ENCODE assay signal across 21 mouse cellular contexts in the genomic region with DNA sequence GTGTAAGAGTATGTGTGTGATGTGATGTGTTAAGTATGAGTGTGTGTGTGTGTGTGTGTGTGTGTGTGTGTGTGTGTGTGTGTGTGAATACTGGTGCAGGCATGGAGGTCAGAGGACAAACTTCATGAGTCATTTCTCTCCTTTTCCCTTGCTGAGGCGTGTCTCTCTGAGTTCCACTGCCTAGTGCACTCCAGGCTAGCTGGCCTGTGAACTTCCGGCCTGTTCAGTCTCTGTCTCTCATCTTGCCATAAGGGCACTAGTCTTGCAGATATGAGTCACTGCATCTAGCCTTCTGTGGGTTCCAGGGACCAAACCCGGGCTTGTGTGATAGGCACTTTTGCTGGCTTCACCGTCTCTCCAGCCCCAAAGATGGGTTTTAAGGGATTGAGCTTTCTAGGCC.
DNase-seq lines count a peak whose midpoint lies in the region; ATAC-seq and TF ChIP-seq lines count a peak whose summit lies in the region.
"Had no signal": no experiment of that assay in that cellular context is flagged by ENCODE, and none has a peak within 500 bp of the region (broad histone marks: within the 10 kb centered on the region; RNA-seq: fewer than 3 reads in every experiment).

No protein-coding gene starts in this region.

- no peak for TF ChIP-seq CTCF in intestine, postnatal 0 days (IDR thresholded peaks at IDR 0.05; ENCODE audit: low read depth)

- DNase-seq in heart, embryonic 10.5 days (ENCODE audit: low spot score): peak; percentile 74
- no peak for DNase-seq in heart, postnatal 4 days
- no peak for DNase-seq in liver, embryonic 13.5 days
- no peak for DNase-seq in liver
- DNase-seq in 416B (ENCODE audit: low read depth): peak; percentile 77
- DNase-seq in embryonic facial prominence, embryonic 10.5 days (ENCODE audit: low spot score): no peak
- DNase-seq: adrenal gland, postnatal 36 days; cerebellum, adult 2 months; gastrocnemius, postnatal 14 days; kidney, adult 11 months; lung, postnatal 14 days; right cerebral cortex, postnatal 25 days had no signal

- H3K4me1 ChIP-seq in heart, embryonic 10.5 days: peaks cover 78% of the 10 kb centered on the region
- H3K4me1 ChIP-seq in liver, embryonic 13.5 days (replicated peaks): peaks cover 48% of the 10 kb centered on the region
- peaks cover 83% of the 10 kb centered on the region for H3K4me1 ChIP-seq in embryonic facial prominence, embryonic 10.5 days
- peaks cover 5% of the 10 kb centered on the region for H3K4me1 ChIP-seq in intestine, postnatal 0 days (replicated peaks; ENCODE audit: control insufficient read depth, insufficient read depth, low read length)

- H3K4me2 ChIP-seq in liver, embryonic 13.5 days: no peak overlapping the region
- no peak overlapping the region for H3K4me2 ChIP-seq in intestine, postnatal 0 days (replicated peaks; ENCODE audit: low read depth)
- H3K4me2 ChIP-seq: forebrain, embryonic 13.5 days; stomach, embryonic 15.5 days had no signal

- H3K36me3 ChIP-seq in heart, embryonic 10.5 days: 0 out of 2 replicates have a peak, but pooled peaks cover 6% of the 10 kb centered on the region
- no peaks in the 10 kb centered on the region for H3K36me3 ChIP-seq in liver, embryonic 13.5 days
- H3K36me3 ChIP-seq in embryonic facial prominence, embryonic 10.5 days (replicated peaks): peaks cover 15% of the 10 kb centered on the region
- H3K36me3 ChIP-seq in intestine, postnatal 0 days (ENCODE audit: control insufficient read depth, insufficient read depth): no peaks in the 10 kb centered on the region
- H3K36me3 ChIP-seq: hindbrain, embryonic 10.5 days; stomach, embryonic 15.5 days had no signal

- H3K27me3 ChIP-seq in heart, embryonic 10.5 days (ENCODE audit: insufficient read depth, poor library complexity, severe bottlenecking): no peaks in the 10 kb centered on the region
- peaks cover 3% of the 10 kb centered on the region; the same call in 1 of the 2 replicates for H3K27me3 ChIP-seq in liver, embryonic 13.5 days
- no peaks in the 10 kb centered on the region for H3K27me3 ChIP-seq in embryonic facial prominence, embryonic 10.5 days (replicated peaks; ENCODE audit: low read depth, poor library complexity, severe bottlenecking)
- H3K27me3 ChIP-seq in intestine, postnatal 0 days (replicated peaks; ENCODE audit: control insufficient read depth, insufficient read depth, low read length): no peaks in the 10 kb centered on the region
- H3K27me3 ChIP-seq: forebrain, embryonic 13.5 days; stomach, embryonic 15.5 days had no signal

- ATAC-seq in liver, embryonic 13.5 days (ENCODE audit: low read depth): no peak
- no peak for ATAC-seq in cerebellum, adult (ENCODE audit: insufficient number of reproducible peaks, low FRiP score, low TSS enrichment)
- no peak for ATAC-seq in intestine, postnatal 0 days
- ATAC-seq: forebrain, embryonic 13.5 days; hindbrain, postnatal 0 days had no signal

- no peaks in the 10 kb centered on the region for H3K9me3 ChIP-seq in heart, embryonic 10.5 days
- no peaks in the 10 kb centered on the region for H3K9me3 ChIP-seq in liver, embryonic 13.5 days (replicated peaks)
- H3K9me3 ChIP-seq in embryonic facial prominence, embryonic 10.5 days: no peaks in the 10 kb centered on the region
- no peaks in the 10 kb centered on the region for H3K9me3 ChIP-seq in intestine, postnatal 0 days (ENCODE audit: control insufficient read depth)
- H3K9me3 ChIP-seq: forebrain, embryonic 13.5 days; hindbrain, embryonic 10.5 days; megakaryocyte, embryonic 14.5 days; stomach, embryonic 15.5 days had no signal

- WGBS in heart, embryonic 10.5 days: 65% methylated on average over 3 of the region's 4 CpGs
- 54% methylated on average over 4 of the region's 4 CpGs for WGBS in liver, embryonic 13.5 days (ENCODE audit: insufficient replicate concordance)
- WGBS in embryonic facial prominence, embryonic 10.5 days: 79% methylated on average over 4 of the region's 4 CpGs
- 73% methylated on average over 4 of the region's 4 CpGs for WGBS in intestine, postnatal 0 days

- H3K27ac ChIP-seq in heart, embryonic 10.5 days: peak overlapping the region; percentile 76
- peak overlapping the region; percentile 10; the same call in 1 of the 2 replicates for H3K27ac ChIP-seq in liver, embryonic 13.5 days
- H3K27ac ChIP-seq in embryonic facial prominence, embryonic 10.5 days (replicated peaks): peak overlapping the region; percentile 30; the same call in 1 of the 2 replicates
- no peak overlapping the region for H3K27ac ChIP-seq in intestine, postnatal 0 days (ENCODE audit: low read depth, low read length)
- H3K27ac ChIP-seq: forebrain, embryonic 13.5 days; hindbrain, embryonic 10.5 days; hindbrain, postnatal 0 days; kidney, postnatal 0 days; liver, embryonic 14.5 days; stomach, embryonic 15.5 days had no signal

- H3K4me3 ChIP-seq in heart, embryonic 10.5 days: no peak overlapping the region
- H3K4me3 ChIP-seq in liver, embryonic 13.5 days (replicated peaks): no peak overlapping the region
- H3K4me3 ChIP-seq in embryonic facial prominence, embryonic 10.5 days: no peak overlapping the region
- H3K4me3 ChIP-seq in intestine, postnatal 0 days (ENCODE audit: low read depth, low read length): no peak overlapping the region
- H3K4me3 ChIP-seq: forebrain, embryonic 13.5 days; hindbrain, embryonic 10.5 days; megakaryocyte, embryonic 14.5 days; stomach, embryonic 15.5 days had no signal

- H3K9ac ChIP-seq in liver, embryonic 13.5 days: no peak overlapping the region
- no peak overlapping the region for H3K9ac ChIP-seq in intestine, postnatal 0 days (ENCODE audit: low read depth, low read length)
- H3K9ac ChIP-seq: forebrain, embryonic 13.5 days; liver, embryonic 14.5 days; stomach, embryonic 15.5 days had no signal

Comparison
In these comparisons a context has a peak if more than half of its experiments do, and no peak if none do; other contexts are left out.
1. DNase-seq: peak in heart, embryonic 10.5 days (single experiment) and 416B (single experiment); none in heart, postnatal 4 days (single experiment), liver, embryonic 13.5 days (single experiment), liver (single experiment) and embryonic facial prominence, embryonic 10.5 days (single experiment).